Comparison of ENCODE assay signal across 10 mouse cellular contexts in the genomic region with DNA sequence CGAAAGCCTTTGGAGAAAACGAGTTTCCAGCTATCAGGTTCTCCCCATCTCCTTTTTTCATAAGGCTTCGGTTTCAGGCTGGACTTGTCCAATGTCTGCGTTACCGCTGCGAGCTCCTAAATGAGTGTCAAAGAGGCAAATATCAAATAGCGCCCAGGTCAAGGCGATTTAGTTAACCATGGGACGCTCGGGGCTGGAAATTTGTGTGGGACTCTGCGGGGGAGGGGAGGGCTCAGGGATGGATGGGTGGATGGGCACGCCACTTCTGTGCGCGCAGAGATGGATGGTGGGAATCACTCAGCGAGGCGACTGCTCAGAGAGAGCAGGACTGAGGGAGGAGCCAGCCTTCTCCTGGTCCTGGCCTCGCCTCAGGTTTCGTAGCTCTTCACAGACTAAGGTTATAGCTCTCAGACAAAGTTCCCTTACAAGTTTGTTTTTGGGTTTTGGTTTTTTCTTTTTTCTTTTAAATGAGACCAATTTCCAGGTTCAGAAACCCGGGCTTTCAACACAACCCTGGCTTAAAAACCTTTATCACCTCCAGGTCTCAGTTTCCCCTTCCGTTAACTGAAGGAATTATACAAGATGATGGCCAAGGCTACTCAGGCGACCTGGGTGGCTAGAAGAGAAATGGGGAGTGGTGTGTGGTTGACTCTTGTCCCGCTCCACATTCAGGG. TPM values are rescaled to one million over a fixed set of nuclear protein-coding genes. Genes with fewer than 3 reads are reported as not detected.
DNase-seq lines count a peak whose midpoint lies in the region; ATAC-seq and TF ChIP-seq lines count a peak whose summit lies in the region.
"Had no signal": no experiment of that assay in that cellular context is flagged by ENCODE, and none has a peak within 500 bp of the region (broad histone marks: within the 10 kb centered on the region; RNA-seq: fewer than 3 reads in every experiment).

No protein-coding gene starts in this region.

- H3K36me3 ChIP-seq in heart, embryonic 15.5 days: no peaks in the 10 kb centered on the region
- H3K36me3 ChIP-seq in hindbrain, embryonic 14.5 days (replicated peaks; ENCODE audit: control insufficient read depth, insufficient read depth): no peaks in the 10 kb centered on the region
- no peaks in the 10 kb centered on the region for H3K36me3 ChIP-seq in midbrain, embryonic 16.5 days (ENCODE audit: control insufficient read depth, insufficient read depth, low read length)

- peak overlapping the region; percentile 29 for H3K4me3 ChIP-seq in heart, embryonic 15.5 days
- no peak overlapping the region for H3K4me3 ChIP-seq in hindbrain, embryonic 14.5 days (replicated peaks; ENCODE audit: low read length)
- 0 out of 2 replicates have a peak overlapping the region, but pooled peaks have one; percentile 14 for H3K4me3 ChIP-seq in midbrain, embryonic 16.5 days (ENCODE audit: low read depth, low read length)

- TF ChIP-seq POLR2A in brain, embryonic 14.5 days (IDR thresholded peaks at IDR 0.05; ENCODE audit: borderline replicate concordance, extremely low read depth, insufficient read depth, insufficient read length, poor library complexity, severe bottlenecking): no peak

- H3K4me1 ChIP-seq in heart, embryonic 15.5 days (replicated peaks): peaks cover 10% of the 10 kb centered on the region
- no peaks in the 10 kb centered on the region; the same call in 1 of the 2 replicates for H3K4me1 ChIP-seq in hindbrain, embryonic 14.5 days (replicated peaks; ENCODE audit: control insufficient read depth, insufficient read depth, low read length)
- peaks cover 21% of the 10 kb centered on the region for H3K4me1 ChIP-seq in midbrain, embryonic 16.5 days (ENCODE audit: control insufficient read depth, insufficient read depth, low read length)

- peaks cover 84% of the 10 kb centered on the region for H3K27me3 ChIP-seq in heart, embryonic 15.5 days
- H3K27me3 ChIP-seq in hindbrain, embryonic 14.5 days (ENCODE audit: control insufficient read depth, insufficient read depth, low read length): peaks cover 86% of the 10 kb centered on the region
- H3K27me3 ChIP-seq in midbrain, embryonic 16.5 days (ENCODE audit: control insufficient read depth, insufficient read depth, low read depth, low read length): peaks cover 20% of the 10 kb centered on the region

- no peaks in the 10 kb centered on the region for H3K9me3 ChIP-seq in heart, embryonic 15.5 days (replicated peaks)
- no peaks in the 10 kb centered on the region for H3K9me3 ChIP-seq in hindbrain, embryonic 14.5 days (ENCODE audit: control insufficient read depth, low read length)
- H3K9me3 ChIP-seq in midbrain, embryonic 16.5 days (replicated peaks; ENCODE audit: control insufficient read depth, low read length, poor library complexity, severe bottlenecking): no peaks in the 10 kb centered on the region

- WGBS in heart, embryonic 15.5 days: 2% methylated on average over 22 of the region's 22 CpGs
- under 1% methylated on average over 22 of the region's 22 CpGs for WGBS in hindbrain, embryonic 14.5 days
- WGBS in midbrain, embryonic 16.5 days: under 1% methylated on average over 22 of the region's 22 CpGs

- no peak for ATAC-seq in heart, embryonic 15.5 days (replicated peaks; ENCODE audit: insufficient number of reproducible peaks, insufficient read depth, low FRiP score, low read depth)
- no peak for ATAC-seq in hindbrain, embryonic 14.5 days (ENCODE audit: low FRiP score)
- ATAC-seq in midbrain, embryonic 16.5 days: no peak; the same call in 1 of the 2 replicates
- ATAC-seq in activated CD4-positive, CD25-positive, alpha-beta regulatory T cell, adult 4 months: no peak

- no peak for TF ChIP-seq CTCF in brain, embryonic 14.5 days (IDR thresholded peaks at IDR 0.05; ENCODE audit: borderline replicate concordance, extremely low read depth, insufficient read depth, insufficient read length)

- no peak for DNase-seq in heart, adult 18-20 months
- DNase-seq in brain, embryonic 14.5 days (ENCODE audit: low read depth): peak; percentile 39
- no peak for DNase-seq in hindbrain, embryonic 14.5 days (ENCODE audit: low spot score)
- DNase-seq in B cell, adult 2 months: no peak
- no peak for DNase-seq in layer of hippocampus, postnatal 14 days (ENCODE audit: low spot score in 2 of 2)

- H3K9ac ChIP-seq in heart, embryonic 15.5 days: no peak overlapping the region
- H3K9ac ChIP-seq in hindbrain, embryonic 14.5 days: no peak overlapping the region
- H3K9ac ChIP-seq in midbrain, embryonic 16.5 days (ENCODE audit: low read depth, low read length): no peak overlapping the region; the same call in 1 of the 2 replicates

- H3K27ac ChIP-seq in heart, embryonic 15.5 days: no peak overlapping the region
- H3K27ac ChIP-seq in hindbrain, embryonic 14.5 days: no peak overlapping the region
- H3K27ac ChIP-seq in midbrain, embryonic 16.5 days (ENCODE audit: low read length): no peak overlapping the region

- H3K4me2 ChIP-seq in heart, embryonic 15.5 days: peak overlapping the region; percentile 42
- H3K4me2 ChIP-seq in hindbrain, embryonic 14.5 days (replicated peaks): peak overlapping the region; percentile 30
- H3K4me2 ChIP-seq in midbrain, embryonic 16.5 days (ENCODE audit: low read length): peak overlapping the region; percentile 50

RNA-seq across cellular contexts. Expression of a gene that starts 6.4 kb away (rescaled TPM):
- polyA plus RNA-seq in heart, embryonic 15.5 days (2015; fragmentation: Nextera tagmentation; extraction: Ambion mirVana): 2.7 and 9.4 TPM in 2 replicates
- total RNA-seq in heart, adult 18-20 months (2021): 1 to 10 TPM in 1 of 2 experiments, under 1 TPM in 1; 0.62 to 1.0 TPM
- 12.4 and 29.4 TPM in 2 replicates for polyA plus RNA-seq in brain, embryonic 14.5 days (2012; rRNA removed)
- 28.2 and 29.0 TPM in 2 replicates for polyA plus RNA-seq in hindbrain, embryonic 14.5 days (2014; fragmentation: Nextera tagmentation; extraction: Ambion mirVana)
- 84.5 and 92.5 TPM in 2 replicates for polyA plus RNA-seq in midbrain, embryonic 16.5 days (2015; fragmentation: Nextera tagmentation; extraction: Ambion mirVana)
- under 1 TPM; 0.44 to 0.79 TPM for total RNA-seq in layer of hippocampus, postnatal 14 days (2021)
- polyA plus RNA-seq in activated CD4-positive, CD25-positive, alpha-beta regulatory T cell, adult 4 months (2017; shearing (Covaris generic)): 100 to 1,000 TPM; 120 to 138 TPM
- total RNA-seq: left cerebral cortex, adult 18-20 months had no signal
- polyA plus RNA-seq: frontal cortex, adult 2 months had no signal

RNA-seq across cellular contexts. Expression of a gene that starts 6.9 kb away (rescaled TPM):
- polyA plus RNA-seq in heart, embryonic 15.5 days (2015; fragmentation: Nextera tagmentation; extraction: Ambion mirVana): not detected in 2 replicates
- total RNA-seq in heart, adult 18-20 months (2021): not detected
- 1.0 and 1.3 TPM in 2 replicates for polyA plus RNA-seq in brain, embryonic 14.5 days (2012; rRNA removed)
- 1.1 and 1.2 TPM in 2 replicates for polyA plus RNA-seq in hindbrain, embryonic 14.5 days (2014; fragmentation: Nextera tagmentation; extraction: Ambion mirVana)
- polyA plus RNA-seq in midbrain, embryonic 16.5 days (2015; fragmentation: Nextera tagmentation; extraction: Ambion mirVana): 2.3 and 4.0 TPM in 2 replicates
- not detected for total RNA-seq in layer of hippocampus, postnatal 14 days (2021)
- polyA plus RNA-seq in activated CD4-positive, CD25-positive, alpha-beta regulatory T cell, adult 4 months (2017; shearing (Covaris generic)): 1 to 10 TPM in 1 of 2 experiments, not detected in 1; 2.0 TPM
- total RNA-seq: left cerebral cortex, adult 18-20 months had no signal
- polyA plus RNA-seq: frontal cortex, adult 2 months had no signal

RNA-seq across cellular contexts. Expression of a gene that starts 15.2 kb away (rescaled TPM):
- 0.10 TPM in 1 of 2 replicates, not detected in the other for polyA plus RNA-seq in heart, embryonic 15.5 days (2015; fragmentation: Nextera tagmentation; extraction: Ambion mirVana)
- total RNA-seq in heart, adult 18-20 months (2021): not detected
- polyA plus RNA-seq in brain, embryonic 14.5 days (2012; rRNA removed): 1.6 and 2.6 TPM in 2 replicates
- polyA plus RNA-seq in hindbrain, embryonic 14.5 days (2014; fragmentation: Nextera tagmentation; extraction: Ambion mirVana): 0.36 and 0.52 TPM in 2 replicates
- 1.1 and 1.6 TPM in 2 replicates for polyA plus RNA-seq in midbrain, embryonic 16.5 days (2015; fragmentation: Nextera tagmentation; extraction: Ambion mirVana)
- not detected for total RNA-seq in layer of hippocampus, postnatal 14 days (2021)
- under 1 TPM in 1 of 2 experiments, not detected in 1; 0.87 TPM for polyA plus RNA-seq in activated CD4-positive, CD25-positive, alpha-beta regulatory T cell, adult 4 months (2017; shearing (Covaris generic))
- total RNA-seq: left cerebral cortex, adult 18-20 months had no signal
- polyA plus RNA-seq: frontal cortex, adult 2 months had no signal
